Mouse (Mus musculus) right cerebral cortex, postnatal 25 days (tissue): ENCODE measurements around the gene Fosl1.

ENCODE experiments used
- DNase-seq: peaks from one replicate; pipeline ENCODE4 v3.0.0; 2022

The Fosl1 gene

DNA sequence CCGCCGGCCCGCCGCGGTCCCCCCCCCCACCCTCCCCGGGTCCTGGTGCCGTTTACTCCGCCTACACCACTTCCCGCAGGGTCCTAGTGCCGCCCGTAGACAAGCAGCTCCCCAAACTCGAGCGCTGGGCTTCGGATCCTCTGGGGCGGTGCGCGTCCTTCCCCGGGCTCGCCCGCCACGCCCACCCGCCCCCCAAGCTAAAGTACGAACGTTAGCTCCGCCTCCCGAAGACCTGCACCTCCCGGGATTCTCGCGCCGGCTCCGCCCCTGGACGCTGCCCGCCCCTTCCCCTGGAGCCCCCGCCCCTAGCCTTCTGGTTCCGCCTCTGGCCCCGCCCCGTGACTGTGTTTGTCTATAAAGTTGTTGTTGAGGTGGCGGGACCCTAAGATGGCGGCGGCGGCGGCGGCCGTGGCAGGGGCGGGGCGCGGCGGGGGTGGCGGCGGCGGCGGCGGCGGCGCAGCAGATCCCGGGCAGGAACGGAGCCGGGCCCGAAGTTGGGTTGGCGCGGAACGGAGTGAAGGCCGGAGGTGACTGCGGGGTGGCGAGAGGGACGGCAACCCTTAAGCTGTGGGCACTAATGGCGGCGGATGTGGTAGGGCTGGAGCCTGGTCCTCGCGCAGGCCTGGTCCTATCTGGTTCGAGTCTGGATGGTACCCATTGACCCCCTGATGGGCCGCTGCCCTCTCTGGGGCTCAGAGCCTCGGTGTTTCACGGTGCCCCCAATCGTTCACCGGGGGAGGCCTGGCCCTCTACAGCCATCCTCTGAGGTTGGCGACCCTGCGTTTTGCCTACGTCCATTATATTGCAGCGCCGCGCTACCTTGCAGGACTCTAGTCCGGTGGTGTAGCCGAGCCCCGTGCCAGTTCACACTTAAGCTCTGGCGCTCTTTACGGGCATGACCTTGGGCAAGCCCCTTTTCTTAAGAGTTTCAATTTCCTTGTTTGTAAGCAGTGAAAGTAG lies 22.3 kb upstream of the Fosl1 start, which contains the start of the genes Drap1 and AI837181:
Gene Drap1, minus strand, starts transcription at position 198 of the 960 bp plus-strand sequence.
Gene AI837181, plus strand, starts transcription at position 363 of the 960 bp plus-strand sequence.
- DNase-seq, result peak; percentile 91

DNA sequence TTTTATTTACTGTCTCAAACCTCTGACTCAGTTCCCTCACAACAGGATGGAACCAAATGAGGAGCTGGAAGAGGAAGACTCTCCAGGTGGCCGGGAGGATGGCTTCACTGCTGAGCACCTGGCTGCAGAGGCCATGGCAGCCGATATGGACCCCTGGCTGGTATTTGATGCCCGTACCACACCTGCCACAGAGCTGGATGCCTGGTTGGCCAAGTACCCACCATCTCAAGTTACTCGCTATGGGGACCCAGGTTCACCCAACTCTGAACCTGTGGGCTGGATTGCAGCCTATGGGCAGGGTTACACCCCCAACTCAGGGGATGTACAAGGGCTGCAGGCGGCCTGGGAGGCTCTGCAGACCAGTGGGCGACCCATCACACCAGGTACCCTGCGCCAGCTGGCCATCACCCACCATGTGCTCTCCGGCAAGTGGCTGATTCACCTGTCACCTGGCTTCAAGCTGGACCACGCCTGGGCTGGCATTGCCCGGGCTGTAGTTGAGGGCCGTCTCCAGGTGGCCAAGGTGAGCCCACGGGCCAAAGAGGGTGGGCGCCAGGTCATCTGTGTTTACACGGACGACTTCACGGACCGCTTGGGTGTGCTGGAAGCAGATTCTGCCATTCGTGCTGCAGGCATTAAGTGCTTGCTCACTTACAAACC lies 21.3 kb upstream of the Fosl1 start:
- DNase-seq, result no peak

DNA sequence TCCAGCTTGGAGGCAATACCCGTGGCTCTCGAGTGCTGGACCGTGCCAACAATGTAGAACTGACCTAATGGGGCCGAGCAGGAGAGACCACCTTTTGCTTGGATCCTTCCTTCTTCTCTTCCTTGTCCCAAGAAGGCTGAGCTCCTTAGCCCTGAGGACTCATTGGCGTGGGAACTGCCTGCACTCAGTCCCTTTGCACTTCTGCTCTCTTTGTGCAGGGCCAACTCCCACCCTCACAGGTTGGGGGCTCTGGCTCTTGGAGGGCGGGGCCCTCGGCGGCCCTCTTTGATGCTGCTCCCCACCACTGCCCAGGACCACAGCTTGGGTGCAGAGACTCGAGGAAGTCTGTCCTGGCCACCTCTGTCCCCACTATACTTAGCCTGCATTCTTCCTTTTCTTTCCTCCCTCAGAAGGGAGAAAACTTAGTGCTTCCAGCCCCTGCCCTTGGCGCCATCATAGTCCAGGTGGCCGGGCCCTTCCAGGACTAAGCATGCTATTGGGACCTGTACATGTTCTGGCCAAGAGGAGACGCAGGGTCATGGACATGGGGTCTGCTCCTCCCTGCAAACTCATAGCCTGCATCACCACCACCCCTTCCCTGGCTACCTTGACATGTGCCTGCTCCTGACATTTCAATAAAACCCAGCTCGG lies 20.6 kb upstream of the Fosl1 start:
- DNase-seq, result no peak

DNA sequence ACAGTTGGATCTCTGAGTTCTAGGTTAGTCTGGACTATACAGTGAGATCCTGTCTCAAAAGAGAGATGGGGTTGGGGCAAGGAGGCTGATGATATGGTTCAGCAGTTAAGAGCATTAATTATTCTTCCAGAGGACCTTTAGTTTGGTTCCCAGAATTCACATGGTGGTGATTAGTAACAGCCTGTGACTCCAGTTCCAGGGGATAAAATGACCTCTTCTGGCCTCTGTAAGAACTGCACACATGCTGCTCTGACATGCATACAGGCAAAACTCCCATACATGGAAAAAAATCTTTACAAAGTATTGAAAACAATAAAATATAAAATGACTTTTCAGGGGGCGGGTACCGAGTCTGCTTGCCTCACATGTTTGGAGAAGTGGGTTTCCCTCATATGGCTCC lies 19.3 kb upstream of the Fosl1 start:
- no peak for DNase-seq

DNA sequence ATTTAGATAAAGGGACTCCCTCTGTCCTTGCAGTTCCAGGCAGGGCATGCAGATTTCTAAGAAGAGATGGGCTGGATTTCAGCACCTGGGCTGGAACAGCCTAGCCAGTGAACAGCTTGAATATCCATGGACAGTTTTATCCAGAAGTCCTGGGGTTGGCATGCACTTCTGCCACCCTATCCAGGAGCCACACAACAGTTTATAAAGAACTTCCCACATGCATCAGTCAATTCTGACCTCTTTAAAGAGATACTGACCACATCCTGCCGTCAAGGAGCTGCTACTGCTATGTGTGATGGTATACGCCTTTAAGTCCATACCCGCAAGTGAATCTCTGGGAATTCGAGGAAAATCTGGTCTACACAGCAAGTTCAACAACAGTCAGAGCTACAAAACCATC lies 18.1 kb upstream of the Fosl1 start:
- no peak for DNase-seq

DNA sequence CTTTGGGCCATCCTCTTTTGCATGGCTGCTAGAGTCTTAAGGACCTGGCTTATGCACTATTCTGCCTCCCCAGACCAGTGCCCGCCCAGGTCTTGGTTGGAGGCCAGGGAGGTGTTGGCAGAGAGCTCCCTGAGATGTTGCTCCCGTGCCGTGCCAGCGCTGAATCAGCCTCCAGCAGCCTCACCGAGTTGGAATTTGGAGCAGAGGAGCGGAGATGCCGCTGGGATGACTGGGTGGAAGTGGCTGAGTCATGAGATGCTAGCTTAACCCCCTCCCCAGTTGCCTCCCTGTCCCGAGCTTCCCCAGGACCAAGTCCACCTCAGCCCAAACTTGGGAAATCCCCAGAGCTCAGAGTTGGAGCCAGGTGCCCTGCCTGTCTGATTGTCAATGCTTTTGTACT lies 17.5 kb upstream of the Fosl1 start:
- peak; percentile 19 for DNase-seq

DNA sequence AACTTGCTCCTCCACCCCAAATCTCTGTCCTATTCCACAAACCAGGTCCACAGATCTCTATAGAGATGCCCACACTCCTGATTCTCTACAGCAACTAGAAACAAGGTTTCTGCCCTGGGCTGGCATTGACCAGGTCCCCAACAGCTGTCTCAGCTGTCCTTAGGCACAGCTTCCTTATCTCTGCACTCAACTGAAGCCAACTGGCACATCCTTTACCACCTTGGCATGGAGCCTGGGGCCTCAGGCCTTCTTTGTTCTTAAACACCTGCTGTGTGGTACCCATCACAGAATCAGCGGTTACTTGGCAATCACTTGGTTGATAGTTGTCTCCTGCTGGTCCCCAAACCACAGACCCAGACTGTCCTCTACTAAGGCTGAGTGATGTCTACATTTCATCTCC lies 16.9 kb upstream of the Fosl1 start:
- no peak for DNase-seq

DNA sequence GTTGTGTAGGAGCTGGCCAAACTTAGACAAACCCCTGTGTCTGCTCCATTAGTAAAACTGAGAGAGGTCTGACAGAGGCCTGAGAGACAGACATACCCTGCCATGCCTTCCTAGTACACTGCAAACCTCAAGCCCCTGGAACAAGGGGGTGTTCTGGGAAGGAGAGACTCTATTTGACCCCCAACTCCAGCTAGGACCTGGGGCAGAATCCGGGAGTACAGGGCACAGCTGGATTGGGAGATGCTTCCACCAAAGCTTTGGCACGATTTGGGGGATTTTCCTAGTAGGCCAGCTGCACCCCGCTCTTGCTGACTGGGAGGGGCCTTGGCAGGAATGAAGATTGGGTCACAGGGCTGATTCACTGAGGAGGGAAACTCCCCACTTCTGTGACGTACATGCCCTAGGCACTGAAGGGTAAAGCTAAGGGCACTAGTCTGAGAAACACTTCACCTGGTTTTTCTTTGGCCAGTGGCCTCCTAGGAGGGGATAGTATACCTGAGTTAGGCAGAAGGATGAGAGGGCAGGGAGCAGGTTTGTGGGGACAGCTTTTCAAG lies 15.4 kb upstream of the Fosl1 start:
- no peak for DNase-seq

DNA sequence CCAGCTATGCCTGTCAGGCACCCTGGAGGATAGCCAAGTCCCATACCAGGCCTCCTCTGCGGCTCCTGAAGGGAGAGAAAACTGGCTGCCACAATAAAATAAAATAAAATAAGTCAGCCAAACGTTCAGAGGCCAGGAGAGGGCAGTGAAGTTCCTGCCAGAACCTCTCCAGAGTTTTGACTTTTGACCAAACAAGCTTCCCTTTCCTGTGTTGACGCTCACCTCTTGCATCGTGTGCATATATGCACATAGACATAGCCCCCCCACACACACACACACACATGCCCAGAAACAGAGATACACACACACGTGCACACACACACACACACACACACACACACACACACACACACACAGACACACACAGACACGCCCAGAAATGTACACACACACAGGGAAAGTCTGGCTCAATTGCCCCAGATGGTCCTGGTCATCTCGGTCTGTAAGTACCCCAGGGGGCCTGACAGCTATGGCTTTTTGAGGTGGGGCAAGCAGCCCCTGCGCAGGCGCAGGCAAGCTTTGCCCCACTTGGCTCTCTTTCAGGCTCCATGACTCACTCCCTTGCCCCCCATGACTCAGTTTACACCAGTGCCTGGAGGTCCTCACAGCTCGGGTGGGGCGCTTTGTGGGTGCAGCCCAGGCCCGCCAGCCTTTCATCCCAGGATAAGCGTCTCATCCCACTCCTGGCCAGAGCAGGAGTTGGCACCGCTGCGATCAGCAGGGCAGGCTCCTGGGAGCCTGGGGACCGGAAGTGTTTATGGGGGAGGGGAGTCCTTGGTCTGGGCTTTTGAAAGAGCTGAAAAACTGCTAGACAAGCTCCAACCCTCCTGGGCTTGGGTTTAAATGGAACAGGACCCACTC lies 14.1 kb upstream of the Fosl1 start:
- DNase-seq, result no peak

DNA sequence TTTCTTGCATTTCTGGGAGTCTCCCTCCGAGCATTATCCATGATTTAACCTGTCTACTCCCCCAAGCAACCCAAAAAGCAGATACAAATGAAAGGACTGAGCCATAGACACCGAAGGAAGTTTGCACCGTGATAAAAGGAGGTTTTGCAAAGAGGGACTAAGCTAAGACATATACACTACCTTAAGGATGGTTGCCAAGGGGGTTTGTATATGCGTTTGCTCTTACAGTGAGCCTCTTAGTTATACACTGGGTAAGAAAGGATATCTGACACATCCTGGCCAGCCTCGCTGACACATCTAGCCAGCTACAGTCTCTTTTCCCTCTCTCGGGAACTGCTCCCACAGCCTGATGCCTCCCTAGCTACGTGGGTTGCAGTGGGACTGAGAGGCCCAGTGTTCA lies 13.4 kb upstream of the Fosl1 start:
- DNase-seq, result no peak

DNA sequence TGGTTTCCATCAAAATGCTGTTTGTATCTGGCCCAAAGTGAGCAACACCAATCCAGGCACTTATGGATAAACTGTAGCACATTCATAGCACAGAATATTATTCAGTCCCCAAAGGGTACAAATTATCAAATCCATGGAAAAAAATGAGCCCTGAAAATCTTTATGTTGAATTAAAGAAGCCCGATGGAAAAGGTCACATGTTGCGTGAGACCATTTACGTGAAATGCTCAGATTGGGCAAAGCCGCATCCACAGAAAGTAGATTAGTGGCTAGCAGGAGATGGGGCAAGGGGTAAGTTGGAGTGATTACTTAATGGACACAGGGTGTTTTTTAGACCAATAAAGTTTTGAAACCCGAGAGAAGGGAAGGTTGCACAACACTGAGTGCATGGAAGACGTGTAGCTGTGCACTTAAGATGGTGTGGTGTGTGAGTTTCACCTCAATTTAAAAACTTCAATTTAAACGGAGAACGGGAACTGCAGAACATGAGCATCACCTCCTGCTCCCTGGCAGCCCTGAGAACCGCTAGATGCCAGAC lies 2.9 kb upstream of the Fosl1 start:
- no peak for DNase-seq

DNA sequence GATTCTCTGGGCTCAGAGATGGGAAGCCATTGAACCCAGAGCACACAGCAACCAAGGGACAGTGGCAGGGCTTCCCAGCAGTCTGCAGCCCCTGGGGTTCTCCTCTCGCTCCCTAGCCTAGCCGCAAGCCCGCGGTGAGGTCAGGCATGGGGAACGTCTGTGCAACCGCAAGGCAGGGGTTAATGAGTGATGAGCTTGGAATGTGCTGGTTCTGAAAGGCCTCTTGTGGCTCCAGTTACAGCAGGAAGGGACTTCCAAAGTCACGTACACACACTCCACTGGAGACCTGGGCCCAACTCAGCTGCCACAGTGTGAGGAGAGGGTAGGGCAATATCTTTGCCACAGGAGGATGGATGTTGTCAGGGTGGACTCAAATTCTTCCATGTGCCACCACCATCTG lies 2.4 kb upstream of the Fosl1 start:
- no peak for DNase-seq

DNA sequence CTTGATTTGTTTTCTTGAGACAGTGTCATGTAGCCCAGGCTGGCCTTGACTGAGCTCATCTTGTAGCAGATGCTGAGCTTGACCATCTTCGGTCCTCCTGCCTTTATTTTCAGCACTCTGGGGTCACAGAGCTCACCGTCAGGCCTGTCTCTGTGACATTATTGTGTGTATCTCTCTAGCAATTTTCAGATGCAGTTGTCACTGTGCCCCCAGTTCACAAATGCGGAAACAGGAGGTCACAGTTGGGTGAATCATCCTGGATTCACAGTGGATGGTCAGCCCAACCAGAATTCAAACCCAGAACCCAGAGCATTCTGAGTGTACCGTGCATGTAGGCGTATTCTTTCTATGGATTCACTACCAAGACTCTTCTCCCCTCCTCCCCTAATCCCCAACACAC lies 1.6 kb upstream of the Fosl1 start:
- no peak for DNase-seq

DNA sequence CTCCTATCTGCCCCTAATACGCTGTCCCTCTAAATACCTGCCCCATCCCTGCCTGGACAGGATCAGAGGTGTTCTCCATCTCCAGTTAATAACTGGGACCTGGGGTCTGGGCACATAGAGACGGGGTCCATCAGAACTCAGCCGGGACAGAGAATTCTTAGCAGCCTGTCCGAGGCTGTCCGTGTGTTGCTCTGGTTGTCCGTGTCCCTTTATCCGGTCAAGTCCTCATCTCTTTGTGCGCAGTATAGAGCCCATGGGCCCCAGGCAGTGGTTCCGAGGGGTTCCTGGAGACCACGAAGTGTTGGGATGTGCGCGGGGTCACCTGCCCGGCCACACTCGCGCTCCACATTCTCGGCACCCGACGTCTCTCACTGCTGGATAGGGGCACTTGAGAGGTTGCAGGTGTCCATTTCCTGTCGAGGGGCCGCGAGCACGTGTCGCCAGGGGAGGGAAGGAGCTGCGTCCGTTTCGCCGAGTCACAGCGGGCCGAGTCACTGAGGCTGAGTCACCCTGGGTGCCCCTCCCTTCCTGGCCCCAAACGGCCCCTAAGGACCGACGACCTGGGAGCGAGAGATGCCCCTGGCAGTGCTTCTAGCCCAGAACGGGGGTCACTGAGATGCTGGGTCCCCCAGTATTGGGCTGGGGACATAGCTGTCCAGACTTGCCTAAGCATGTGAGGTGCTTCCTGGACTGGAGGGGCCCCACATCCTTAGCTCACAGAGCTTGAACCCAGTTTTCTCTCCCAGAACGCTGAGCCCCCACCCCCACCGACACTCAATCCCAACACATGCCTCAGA lies 1.2 kb downstream of the Fosl1 start:
- no peak for DNase-seq

DNA sequence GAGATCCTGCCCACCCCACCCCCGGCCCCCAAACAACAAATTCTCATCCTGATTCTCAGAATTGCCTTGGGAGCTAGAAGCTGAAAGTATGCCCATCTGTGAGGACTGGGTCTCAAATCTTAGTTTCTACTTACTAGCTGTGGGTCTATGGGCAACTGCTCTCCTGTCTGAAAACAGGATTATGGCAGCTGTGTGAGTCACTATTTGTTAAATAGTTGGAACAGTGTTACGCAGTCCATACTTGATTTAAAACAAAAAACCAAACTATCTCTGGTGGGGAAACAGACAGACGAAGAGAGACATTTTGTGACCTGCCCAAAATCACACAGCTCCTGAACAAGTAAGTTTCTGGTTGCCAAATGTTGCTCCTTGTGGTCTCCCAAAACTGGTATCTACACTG lies 2.3 kb downstream of the Fosl1 start:
- no peak for DNase-seq

DNA sequence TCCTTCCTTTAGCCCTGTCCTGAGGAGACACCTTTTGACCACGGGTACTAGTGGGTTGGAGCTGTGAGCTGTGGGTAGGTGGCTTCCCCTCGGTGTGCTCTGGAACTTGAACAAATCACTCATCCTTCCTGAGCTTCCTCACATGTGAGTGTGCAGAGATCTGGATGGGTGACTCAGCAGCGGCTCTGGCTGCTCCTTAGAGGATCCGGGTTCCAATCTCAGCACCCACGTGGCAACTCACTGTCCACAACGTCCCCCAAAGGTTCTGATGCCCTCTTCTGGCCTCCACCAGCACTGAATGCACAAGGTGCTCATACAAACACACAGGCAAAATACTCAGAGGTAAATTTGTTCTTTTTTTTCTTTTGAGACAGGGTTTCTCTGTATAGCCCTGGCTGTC lies 4.4 kb downstream of the Fosl1 start:
- no peak for DNase-seq

DNA sequence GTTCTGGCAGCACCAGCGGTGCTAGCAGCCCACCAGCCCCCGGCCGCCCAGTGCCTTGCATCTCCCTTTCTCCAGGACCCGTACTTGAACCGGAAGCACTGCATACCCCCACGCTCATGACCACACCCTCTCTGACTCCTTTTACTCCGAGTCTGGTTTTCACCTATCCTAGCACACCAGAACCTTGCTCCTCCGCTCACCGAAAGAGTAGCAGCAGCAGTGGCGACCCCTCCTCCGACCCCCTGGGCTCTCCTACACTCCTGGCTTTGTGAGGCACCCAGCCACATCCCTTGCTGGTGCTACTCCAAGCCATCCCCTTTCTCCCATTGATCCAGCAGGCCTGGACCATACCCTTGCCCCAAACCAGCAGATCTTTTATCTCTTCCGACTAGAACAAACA lies 7.7 kb downstream of the Fosl1 start:
- DNase-seq, result no peak

DNA sequence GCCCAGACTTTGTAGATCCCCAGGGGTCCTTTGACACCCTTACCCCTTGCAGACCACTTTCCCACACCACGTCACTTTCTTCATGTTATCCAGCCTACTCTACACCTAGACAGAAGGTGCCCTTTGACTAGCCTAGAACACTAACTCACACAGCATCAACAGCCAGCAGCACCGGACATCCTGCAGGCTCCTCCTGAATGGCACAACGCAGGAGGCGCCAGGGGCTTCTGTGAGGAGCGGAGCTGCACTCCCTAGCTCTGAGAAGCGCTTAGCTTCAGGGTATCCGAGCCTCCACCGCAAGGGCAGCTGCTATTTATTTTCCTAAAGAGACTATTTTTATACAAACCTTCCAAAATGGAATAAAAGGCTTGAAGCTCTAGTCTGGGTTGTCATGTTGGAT lies 8.2 kb downstream of the Fosl1 start:
- no peak for DNase-seq

DNA sequence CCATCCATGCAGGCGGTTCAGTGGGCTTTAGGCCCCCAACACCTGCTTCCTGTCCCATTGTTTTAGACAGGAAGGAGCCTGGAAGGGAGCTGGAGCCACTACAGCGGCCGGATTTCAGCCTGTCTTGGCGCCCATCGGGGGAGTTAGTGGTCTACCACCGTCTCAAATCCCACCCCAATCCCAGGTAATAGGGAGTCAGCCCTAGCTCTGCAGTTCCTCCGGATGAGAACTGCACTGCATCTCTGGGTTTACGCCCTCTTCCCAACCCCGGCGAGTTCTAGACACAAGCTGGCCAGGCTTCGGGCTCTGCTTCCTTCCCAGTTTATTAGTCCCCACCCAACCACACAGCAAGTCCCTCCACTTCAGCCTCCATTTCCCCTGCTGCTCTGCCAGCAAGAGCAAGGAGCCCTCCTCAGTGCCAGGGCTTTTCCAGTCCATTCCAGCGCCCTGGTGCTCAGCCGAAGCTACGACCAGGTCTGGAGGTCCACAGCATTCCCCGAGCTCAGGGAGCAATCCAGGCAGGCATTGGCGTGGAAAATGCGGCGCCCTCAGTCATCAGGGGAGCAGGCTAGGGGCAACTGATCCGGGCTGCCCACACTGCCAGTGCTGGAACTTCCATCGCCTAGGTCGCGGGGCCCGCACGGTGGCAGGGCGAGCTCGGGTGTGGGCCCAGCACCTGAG lies 9.0 kb downstream of the Fosl1 start:
- DNase-seq, result no peak

DNA sequence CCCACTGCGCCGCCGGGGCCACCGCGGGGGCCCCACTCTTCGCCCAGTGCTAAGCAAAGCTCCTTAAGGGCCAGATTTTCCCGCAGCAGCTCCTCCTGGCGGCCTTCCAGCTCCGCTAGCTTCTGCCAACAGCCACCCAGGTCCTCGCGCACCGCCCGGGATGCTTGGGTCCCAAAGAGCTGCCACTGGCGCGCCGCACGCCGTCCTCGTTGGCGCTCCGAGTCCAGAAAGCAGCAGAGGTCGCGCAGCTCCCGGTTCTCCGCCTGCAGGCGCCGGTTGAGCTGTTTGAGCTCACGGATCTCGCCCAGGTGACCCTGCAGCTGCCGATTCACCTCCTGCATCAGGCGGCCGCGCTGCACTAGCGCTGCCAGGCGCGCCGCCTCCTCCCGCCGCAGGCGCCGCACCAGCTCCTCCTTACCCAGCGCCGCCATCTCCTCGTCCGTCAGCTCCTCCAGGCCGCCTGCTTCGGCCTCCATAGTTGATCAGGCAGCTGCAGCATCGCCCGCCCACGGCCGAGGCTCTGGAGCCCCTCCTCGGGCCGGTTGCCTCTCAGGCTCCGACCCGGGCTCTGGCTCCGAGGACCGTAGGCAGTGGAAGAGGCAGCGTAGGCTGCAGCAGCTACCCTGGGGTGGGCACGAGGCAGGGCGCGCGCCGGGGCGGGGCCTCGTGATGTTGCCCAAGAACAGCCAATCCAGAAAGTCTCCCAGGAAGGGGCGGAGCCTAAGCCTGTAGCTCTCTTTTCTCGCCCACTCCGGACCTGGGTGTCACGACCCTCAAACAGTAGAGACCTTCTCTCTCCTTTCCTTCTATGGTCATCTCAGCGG lies 9.8 kb downstream of the Fosl1 start:
- peak; percentile 96 for DNase-seq
